Mouse (Mus musculus) mouse trophoblast stem cell (cell line): Measurements from ENCODE around the gene Hmgcl.

Experiments used
- in situ Hi-C, 2 experiments: fragments of 300-500 bp; cut with MseI, MboI; formaldehyde crosslinking; loops; 2 replicates in 1 of 2; 3 replicates in 1 of 2; pipeline ENCODE4 v1.15.1; 2025

The Hmgcl gene

DNA sequence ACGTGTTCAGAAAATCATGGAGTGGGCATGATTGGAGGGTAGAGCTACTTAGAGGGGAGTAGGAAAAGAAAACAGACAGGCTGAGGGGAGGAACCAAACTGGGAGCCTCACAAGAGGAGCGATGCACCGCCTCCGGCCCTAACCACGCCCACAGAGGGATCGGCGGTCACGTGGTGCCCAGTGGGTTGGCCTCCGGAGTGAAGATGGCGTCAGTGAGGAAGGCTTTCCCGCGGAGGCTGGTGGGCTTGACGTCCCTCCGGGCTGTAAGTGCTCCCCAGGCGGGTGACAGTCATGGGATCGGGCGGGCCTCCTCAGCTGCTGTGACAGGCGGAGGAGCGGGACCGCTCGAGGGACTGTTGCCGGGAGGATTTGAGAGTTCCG lies at the start of gene Hmgcl:
Gene Hmgcl, plus strand, starts transcription at position 171 of the 381 bp plus-strand sequence.
- in situ Hi-C loops, result no loop called here

DNA sequence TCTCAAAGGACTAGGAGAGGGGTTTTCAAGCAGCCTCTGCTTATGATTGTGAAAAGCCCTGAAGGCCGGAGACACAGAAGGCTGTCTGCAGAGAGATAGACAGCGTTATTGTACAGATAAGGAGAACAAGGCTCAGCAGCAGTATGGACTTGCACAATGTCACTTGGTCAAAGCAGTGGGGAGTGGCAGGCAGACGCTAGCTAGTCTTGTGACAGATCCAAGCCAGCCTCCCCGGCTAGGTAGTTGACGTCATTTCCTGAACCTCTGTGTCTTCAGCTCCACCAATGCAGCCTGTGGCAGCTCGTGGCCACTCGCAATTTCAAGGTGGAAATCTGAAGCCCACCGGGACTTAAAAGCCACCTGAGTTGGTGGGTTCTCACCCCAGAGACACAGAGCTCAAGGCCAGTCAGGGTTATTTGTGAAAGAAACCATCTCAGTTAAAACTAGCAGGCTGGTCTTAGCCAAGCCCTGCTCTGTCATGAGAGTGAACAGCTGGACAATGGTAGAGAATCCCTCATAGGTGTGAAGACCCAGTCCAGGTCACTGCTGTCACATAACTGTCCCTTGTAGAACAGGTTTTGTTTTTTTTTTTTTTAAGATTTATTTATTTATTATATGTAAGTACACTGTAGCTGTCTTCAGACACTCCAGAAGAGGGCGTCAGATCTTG lies 47.7 kb upstream of the Hmgcl start:
- in situ Hi-C loops, result no loop called here

DNA sequence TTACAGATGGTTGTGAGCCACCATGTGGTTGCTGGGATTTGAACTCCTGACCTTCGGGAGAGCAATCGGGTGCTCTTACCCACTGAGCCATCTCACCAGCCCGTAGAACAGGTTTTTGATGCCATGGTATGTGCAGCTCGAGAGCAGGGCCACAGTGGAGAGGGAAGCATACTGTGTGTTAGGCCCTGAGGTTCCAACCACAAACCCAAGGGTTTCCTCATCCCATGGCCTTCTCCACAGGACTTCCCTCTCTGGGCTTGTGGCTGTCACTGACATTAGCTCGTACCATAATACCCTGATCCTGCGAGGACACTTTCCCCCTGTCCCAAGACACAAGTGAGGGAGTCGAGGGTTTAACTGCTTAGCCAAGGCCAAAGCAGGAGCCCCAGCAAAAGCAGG lies 47.2 kb upstream of the Hmgcl start:
- in situ Hi-C loops, result no loop called here

DNA sequence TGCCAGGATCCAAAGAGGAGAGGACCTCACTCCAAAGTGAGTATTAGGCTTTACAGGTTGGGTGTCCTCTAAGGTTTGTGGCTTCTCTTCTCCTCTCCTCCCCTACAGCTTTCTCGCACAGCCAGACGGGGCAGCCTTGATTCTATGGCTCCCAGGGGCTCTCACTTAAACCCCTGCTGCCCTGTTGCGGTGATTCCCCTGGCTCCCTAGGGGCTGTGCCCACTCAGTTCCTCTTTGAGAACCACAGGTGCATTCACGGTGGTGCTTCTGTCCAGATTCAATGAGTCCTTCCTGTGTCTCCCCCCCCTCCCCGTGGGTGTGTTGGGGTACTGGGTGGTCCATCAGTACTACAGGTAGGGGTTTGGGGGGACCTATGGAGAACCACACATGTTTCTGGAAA lies 46.2 kb upstream of the Hmgcl start:
- in situ Hi-C loops, result no loop called here

DNA sequence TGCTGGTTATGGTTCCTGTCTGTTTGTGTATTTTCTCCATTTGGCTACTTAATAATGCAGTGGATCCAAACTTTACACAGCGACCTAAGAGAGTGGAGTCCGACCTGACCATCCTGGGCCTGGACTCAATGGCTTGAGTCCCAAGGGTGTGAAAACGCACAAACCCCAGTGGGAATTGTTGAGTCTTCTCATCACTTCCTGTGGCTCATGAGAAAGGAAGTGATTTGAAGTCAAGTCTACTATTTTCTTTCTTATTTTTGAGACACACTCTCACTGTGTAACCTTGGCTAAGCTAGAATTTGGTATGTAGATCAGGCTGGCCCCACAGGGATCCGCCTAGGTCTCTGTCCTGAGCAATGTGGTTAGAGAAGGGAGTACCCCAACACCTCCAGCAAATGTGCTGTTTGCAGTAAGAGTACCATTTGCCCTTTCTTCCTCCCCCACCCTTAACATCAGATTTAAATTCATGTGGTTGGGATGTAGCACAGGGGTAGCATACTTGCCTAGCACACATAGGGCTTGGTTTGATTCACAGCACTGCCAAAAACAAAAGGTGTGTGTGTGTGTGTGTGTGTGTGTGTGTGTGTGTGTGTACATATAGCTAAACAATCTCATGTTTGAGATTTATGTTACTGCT lies 43.5 kb upstream of the Hmgcl start:
- in situ Hi-C loops, result no loop called here

DNA sequence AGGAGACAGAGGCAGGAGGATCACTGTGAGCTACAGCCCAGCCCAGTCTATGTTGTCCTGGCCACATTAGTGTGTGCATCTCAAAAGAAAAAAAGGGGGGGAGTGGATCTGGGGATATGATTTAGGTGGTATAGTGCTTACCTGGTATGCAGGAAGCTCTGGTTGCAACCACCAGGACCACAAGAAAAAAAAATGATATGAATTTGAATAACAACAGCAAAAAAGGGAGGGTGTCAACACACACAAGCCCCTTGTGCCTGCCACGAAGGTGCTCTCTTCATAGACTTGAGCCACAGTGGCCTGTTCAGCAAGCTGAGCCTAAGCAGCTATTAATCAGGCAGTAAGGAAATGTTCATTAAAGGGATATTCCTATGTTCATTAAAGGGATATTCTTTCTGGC lies 41.4 kb upstream of the Hmgcl start:
- in situ Hi-C loops, result no loop called here

DNA sequence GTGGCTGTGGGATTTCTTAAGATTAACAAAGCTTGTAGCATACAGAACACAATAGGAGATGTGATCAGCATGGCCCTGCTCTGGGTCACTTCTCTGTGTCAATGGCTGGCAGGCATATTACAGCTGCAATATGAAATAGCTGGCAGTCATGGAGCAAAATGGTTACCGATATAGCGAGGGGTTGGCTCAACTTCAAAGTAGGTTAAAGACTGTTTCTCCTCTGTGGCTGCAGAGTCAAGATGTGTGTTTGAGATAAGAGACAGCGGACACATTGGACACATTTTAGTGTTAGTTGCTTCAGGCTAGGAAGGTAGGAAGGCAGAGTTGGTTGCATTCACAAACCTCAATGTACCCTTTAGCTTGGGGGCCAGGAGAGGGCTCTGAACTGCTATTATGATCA lies 39.6 kb upstream of the Hmgcl start:
- in situ Hi-C loops, result no loop called here

DNA sequence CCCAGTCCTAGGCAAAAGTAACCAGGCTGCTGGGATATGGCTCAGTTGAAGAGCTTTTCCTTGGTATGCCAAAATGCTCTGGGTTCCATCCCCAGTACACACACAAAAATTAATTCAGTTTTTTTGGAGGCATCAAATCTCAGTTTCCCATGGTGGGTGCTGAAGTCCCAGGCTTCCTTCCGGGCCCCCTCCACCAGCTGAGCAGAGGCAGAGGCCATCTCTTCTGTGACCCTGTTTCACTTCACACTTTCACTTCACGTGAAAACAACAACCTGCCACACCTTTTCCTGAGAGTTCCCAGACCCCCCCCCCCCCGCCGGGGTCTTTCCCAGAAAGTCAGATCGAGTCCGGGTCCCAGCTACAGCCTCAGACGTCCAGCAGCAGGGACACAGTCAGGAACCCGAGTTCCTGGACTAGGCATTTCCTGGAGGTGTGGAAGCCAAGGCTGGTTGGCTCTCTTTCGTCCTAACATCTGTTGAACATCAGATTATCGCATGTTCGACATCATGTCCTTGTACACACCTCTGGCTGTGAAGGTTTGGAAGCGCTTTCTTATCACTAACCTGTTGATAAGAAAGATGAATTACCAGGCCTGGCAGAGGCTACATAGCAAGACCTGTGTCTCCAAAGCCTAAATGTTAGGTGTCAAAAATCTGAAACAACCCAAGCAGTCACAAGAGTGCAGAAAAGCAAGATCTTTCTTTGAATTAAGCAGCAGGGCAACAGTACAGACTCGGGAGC lies 36.8 kb upstream of the Hmgcl start:
- in situ Hi-C loops, result no loop called here

DNA sequence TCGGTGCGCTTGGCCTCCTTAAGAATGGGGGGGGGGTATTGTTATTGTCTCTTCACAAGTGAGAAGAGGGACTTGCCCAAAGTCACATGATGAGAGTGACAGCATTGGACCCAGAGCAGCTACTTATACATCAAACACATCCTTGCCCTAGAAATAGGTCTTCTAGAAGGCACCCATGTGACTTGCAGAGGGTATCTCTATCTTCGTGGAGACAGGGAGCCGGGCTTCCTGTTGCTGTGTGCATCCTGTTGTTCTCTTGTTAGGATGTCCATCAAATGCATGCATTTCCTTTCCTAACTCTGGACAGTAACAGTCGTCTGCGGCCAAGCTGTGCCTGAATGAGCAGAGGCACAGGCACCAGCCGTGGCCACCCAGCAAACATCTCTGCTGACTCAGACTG lies 34.7 kb upstream of the Hmgcl start:
- in situ Hi-C loops, result no loop called here

DNA sequence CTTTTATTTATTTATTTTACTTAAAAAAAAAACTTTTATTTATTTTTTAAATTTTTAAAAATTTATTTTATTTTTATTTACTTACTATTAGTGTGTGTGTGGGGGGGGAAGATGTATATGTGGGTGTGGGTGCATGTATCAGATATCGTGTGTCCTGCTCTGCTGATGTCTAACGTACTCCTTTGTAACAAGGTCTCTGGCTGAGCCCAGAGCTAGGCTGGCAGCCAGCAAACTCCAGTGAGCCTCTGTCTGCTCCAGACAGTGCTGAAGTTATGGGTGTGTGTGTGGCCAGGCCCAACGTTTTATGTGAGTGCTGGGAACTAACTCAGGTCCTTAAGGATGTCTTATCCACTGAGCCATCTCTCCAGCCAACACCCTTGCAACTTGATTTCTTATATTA lies 34.1 kb upstream of the Hmgcl start:
- in situ Hi-C loops, result no loop called here

DNA sequence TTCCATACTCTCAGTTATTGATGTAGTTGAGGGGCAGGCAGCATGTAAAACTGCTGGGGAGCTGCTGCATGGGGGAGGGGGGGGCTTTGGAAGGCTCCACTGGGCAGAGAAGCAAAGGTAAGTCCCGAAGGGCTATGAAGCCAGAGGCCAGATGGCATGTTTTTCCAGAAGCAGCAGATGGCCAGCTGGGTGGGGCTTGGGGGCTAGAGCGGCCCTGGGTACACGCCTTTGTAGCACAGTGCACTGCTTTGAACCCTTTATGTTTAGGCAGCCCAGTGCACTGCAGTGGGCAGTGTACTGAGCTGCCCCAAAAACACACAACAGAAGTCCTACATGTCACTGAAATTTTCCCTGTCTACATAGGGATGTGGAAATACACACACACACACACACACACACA lies 33.4 kb upstream of the Hmgcl start:
- in situ Hi-C loops, result no loop called here

DNA sequence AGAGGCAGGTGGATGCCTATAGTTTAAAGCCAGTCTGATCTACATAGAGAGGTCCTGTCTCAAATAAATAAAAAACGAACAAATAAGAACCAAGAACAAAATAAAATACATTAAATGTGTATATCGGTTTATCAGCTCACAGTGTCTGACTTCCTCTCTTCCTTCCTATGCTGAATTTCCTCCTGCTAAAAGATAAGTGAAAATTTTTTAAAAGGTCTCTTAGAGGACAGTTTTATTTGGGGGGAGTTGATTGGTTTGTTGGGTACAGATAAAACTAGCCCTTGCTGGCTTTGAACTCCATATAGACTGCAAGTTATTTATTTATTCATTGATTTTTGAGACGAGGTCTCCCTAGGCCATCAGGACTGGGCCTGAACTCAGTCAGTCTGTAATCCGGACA lies 32.8 kb upstream of the Hmgcl start:
- in situ Hi-C loops, result no loop called here

DNA sequence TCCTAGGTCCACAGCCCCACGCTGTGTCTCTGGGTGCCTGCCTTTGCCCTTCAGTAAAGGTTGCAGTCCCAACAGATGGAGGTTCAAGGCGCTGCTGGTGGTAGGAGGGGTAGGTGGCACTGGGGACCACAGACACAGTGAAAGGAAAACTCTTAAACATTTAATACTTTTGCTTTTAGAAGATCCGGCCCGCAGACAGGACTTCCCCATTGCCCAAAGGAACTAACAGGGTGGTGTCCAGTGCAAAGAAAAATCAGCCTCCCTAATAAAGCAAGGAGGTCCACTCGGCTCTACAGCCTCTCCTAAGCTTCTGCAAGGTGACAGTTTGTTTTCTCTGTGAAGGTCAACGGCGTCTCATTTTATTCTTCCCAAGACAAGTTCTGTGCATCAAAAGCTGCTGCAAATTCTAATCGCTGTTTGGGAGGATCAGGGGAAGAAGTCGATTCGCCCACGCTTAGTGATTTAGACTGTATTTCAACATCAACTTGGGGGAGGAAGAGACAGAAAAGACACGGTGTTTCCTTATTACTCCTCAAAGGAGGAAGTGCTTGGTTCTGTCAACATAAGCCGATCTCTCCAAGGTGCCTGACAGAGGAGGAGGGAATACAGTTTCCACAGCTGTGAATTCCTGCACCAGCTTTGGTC lies 27.5 kb upstream of the Hmgcl start:
- in situ Hi-C loops, result no loop called here

DNA sequence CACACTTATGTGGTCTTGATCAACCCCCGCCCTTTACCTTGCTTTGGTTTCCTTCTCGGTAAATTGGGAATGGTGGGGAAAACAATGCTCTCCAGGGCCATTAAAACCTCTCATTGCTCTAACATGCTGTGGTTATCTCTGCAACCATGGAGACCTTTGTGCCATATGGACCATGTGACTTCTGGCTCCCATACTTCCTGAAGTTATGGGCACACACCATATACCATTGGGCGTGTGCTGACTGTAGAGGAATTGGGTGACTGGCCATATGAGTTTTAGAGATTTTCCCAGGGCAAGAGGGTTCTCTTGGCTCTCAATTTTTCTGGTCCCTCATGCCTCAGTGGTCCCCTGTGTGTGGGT lies 27.0 kb upstream of the Hmgcl start:
- in situ Hi-C loops, result no loop called here

DNA sequence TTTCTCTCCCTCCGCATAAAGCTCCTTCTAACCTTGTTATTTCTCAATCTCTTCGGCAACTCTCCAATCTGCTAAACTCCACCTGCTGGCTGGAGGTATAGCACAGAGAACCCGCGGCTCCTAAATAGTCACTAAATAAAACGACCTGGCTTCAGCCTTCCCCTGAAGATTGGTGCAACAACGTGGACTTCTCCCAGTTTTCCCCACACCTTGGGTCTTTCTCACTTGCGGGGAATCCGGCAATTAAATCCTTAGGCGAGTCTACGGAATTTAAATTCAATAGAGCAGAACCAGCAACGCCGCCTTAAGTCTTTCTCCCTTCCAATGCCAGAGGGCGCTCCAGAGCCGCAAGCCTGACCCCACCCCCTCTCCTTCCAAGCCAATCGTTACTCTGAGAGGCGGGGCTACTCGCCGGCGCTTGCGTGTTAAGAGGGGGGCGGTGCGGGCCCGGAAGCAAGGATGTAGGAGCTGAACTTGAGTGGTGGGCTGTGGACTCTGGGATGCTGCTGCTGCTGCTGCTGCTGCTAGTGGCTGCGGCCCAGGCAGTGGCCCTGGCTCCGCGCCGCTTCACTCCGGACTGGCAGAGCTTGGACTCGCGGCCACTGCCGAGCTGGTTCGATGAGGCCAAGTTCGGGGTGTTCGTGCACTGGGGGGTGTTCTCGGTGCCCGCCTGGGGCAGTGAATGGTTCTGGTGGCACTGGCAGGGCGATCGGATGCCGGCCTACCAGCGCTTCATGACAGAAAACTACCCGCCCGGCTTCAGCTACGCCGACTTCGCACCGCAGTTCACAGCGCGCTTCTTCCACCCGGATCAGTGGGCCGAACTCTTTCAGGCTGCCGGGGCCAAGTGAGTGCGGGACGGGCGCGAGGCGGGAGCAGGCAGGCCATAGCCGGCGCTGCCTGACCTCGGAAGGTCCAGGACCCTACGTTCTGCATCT lies 25.7 kb upstream of the Hmgcl start, which contains the start of gene Fuca1:
Gene Fuca1, plus strand, starts transcription at position 432 of the 938 bp plus-strand sequence.
- in situ Hi-C loops, result no loop called here

DNA sequence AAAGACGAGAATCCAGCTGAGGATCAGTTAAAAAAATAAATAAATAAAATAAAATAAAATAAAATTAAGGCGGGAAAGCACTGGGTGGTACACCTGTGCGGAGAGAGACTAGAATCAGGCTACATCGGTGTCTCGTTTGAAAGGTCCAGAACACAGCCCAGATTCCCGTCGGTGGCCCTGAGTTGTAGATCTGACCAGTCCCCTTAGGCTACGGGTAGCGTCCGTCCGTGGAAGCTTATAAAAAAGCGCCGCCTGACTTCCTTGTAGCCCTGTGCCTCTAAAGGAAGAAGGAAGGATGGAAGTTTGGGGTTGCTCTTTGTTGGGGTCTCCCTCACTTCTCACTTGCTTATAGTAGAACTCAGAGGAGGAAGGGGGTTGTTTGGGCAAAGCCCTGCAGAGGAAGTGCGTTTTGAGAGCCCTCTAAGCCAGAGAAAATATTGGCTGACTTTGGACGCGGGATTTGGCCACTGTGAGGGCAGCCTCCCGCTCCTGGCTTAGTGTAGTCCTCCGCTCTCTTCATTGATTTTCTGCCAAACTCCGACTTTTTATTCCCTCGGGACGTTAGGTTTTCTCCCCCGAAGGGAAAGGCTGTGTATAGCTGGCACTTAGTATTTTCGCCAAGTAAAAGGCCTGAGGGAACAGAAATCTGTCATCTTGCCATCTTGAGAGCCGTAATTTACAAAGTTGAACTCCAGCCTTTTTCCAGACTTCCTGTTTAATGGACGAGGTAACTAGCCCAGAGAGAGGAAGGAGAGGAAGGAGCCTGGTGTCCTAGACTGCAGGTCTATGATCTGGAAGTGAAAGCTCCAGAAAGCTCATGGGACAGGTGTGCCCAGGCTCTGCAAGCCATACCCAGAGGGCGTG lies 24.8 kb upstream of the Hmgcl start:
- in situ Hi-C loops, result no loop called here

DNA sequence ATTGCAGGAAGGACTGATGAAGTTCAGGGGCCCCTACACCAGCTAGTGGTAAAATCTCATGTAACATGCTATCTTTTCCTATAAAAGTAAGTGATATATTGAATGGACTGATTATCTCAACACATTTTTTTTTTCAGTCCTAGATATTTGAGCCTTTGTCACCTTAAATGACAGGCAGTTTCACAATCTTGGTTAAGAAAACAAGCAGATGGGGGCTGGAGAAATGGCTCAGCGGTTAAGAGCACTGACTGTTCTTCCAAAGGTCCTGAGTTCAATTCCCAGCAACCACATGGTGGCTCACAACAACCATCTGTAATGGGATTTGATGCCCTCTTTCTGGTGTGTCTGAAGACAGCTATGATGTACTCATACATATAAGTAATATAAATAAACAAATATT lies 24.1 kb upstream of the Hmgcl start:
- in situ Hi-C loops, result no loop called here

DNA sequence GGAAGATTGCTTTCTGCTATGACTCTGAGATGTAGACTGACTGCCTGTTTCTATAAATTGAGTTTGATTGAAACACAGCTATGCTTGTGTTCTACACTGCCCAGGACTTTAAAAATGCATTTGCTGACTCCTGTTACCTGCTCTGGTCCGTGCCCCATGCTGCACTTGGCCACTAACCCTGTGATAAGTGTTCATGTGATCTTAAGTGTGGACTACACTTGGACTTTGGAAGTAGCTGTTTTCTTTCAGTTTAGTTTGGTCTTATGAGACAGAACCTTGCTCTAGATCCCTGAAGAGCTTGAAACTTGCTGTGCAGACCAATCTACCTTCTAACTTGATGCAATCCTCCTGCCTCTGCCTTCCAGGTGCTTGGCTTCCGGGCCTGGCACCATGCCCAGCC lies 21.8 kb upstream of the Hmgcl start:
- in situ Hi-C loops, result no loop called here

DNA sequence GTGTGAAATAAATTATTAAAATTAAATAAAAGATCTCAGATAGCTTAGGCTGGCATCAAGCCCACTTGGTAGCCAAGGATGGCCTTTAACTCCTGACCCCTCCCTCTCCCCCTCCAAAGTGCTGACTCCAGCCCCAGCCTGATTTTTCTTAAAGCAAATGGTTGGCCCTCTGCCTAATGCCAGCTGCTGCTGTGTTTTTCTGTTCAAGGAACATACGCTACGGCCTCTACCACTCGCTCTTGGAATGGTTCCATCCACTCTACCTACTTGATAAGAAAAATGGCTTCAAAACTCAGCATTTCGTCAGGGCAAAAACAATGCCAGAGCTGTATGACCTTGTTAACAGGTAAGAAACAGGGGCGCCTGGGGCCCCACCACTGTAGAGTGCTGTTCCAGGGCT lies 20.9 kb upstream of the Hmgcl start:
- in situ Hi-C loops, result no loop called here

DNA sequence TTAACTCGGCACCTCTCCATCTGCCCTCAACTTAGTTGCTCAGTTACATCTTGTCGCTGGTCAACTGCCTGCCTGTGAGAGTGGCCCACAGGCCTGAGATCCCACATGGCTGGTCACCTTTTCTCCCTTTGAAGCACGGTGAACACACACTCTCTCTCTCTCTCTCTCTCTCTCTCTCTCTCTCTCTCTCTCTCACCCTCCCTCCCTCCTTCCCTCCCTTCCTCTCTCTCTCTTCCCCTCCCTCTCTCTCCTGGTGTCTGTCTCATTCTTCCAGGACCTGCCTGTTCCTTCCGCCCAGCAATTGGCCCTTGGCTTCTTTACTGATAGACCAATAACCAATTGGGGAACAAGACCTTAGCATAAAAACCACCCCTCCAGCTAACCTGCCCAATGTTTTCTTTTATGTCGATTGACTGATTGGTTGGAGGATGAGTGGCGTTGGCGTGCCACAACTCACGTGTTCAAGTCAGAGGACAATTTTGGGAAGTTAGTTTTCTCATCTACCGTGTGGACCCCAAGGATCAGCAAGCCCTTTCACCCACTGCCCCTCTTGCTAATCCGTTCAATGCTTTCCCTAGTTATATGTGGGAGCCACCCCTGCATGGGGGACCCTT lies 19.9 kb upstream of the Hmgcl start:
- in situ Hi-C loops, result no loop called here
